Mouse (Mus musculus) c-Kit-positive CD71-positive TER-119-positive erythroid progenitor cells, embryonic 14.5 days (primary cell): ENCODE data around the gene Cdh23.

Experiments
- DNase-seq: peaks from one replicate; pipeline ENCODE4 v3.0.0-alpha.2; 2013; ENCODE audit warnings: low spot score

The Cdh23 gene

GRCm38 (mm10) chr10:60363426-60363825, 332.9 kb downstream of the Cdh23 start:
- DNase-seq: no peak

DNA sequence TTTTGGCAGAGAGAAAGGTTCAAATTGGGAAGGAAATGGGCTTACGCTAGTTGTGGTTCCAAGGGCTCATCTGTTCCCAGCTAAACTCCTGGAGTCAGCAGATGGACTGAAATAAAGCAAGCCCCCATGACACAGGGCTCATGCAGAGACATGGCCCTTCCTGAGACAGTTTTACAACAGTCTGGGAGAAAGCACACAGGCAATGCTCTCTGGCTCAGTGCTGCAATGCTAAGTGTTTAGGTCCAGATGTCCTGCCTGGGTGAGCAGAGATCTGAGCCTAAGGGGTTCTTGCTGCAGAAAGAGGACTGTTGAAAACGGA, 334.0 kb downstream of the Cdh23 start:
- DNase-seq: no peak

- no peak for DNase-seq
These were observed 334.5 kb downstream of the Cdh23 start for GRCm38 (mm10) chr10:60361615-60362309.

GRCm38 (mm10) chr10:60358776-60359175, 337.5 kb downstream of the Cdh23 start:
- no peak for DNase-seq

DNA sequence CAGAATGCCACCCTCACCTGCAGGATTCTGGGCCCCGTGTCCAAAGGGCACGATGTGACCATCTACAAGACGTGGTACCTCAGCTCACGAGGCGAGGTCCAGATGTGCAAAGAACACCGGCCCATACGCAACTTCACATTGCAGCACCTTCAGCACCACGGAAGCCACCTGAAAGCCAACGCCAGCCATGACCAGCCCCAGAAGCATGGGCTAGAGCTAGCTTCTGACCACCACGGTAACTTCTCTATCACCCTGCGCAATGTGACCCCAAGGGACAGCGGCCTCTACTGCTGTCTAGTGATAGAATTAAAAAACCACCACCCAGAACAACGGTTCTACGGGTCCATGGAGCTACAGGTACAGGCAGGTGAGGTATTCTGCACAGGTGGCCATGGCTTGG, 338.4 kb downstream of the Cdh23 start:
- no peak for DNase-seq

- no peak for DNase-seq
These were observed 338.8 kb downstream of the Cdh23 start for GRCm38 (mm10) chr10:60357441-60357840.

GRCm38 (mm10) chr10:60354881-60355677, 341.2 kb downstream of the Cdh23 start:
- no peak for DNase-seq

DNA sequence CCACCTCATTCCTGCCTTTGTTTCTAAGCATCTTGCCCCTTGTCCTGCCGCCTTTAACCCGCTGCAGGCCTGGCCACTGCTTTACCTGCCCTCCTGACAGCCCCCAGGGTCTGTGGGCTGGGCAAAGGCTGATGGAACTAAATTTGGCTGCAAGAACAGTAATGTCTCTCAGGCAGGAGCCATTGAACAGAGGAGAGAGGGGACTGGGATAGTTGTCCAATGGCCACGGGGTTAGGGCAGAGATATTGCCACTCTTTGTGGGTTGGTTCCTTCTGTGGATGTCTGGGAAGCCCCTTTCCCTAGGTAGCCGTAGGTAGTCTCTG, 342.3 kb downstream of the Cdh23 start:
- DNase-seq: no peak

GRCm38 (mm10) chr10:60353241-60354002, 342.9 kb downstream of the Cdh23 start:
- DNase-seq: no peak

DNA sequence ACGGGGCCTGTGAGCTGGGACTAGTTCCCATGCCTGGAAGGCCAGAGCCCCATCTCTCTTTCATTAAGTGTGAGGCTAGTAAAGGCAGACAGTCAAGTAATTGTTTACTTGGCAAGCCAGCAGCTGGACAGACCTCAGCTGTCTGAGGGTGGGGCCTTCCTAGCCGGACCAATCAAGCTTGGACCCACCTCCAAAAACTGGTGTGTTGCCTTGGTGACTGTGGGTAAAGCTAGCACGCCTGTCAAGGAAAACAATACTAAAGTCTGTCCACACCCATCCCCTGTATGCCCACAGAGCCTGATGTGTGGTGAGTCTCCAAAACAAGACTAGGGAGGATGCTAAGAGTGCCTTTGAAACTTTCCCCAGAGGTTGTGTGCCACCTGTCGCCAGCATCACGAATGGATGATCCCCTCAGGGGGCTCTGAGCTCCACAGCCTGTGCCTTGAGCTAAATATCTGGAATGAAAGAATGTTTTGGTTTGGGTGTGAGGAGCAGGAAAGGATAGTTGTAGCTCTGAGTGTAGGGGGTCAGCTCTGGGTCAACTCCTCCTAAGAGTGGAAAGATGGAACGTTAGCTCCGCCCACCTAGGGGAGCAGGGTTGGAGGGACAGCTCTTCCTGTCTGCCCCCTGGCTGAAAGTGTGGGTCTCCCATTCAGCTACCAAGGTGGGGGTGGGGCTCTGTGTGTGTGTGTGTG, 344.4 kb downstream of the Cdh23 start:
- no peak for DNase-seq

DNA sequence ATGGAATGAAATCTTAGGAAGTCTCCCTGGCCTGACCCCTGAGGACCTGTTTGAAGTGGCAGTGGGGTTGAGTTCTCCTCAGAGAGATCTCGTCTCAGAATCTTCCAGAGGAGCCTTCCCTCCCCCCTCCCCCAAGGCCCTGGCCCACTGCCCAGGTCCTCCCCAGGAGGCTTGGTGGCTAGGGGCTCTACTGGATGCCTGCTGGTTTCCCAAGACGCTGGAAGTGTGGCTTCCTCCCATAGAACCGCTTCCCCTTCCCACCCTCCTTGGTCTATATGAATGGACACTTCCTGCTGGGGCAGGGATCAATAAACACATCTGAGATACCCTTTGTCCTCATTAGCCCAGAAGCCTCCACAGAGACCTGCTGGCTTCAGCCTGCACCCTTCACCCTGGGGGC, 345.0 kb downstream of the Cdh23 start:
- no peak for DNase-seq

GRCm38 (mm10) chr10:60350805-60351167, 345.5 kb downstream of the Cdh23 start:
- DNase-seq: peak; percentile 83

- no peak for DNase-seq
These were observed 346.0 kb downstream of the Cdh23 start for GRCm38 (mm10) chr10:60350077-60350804.

DNA sequence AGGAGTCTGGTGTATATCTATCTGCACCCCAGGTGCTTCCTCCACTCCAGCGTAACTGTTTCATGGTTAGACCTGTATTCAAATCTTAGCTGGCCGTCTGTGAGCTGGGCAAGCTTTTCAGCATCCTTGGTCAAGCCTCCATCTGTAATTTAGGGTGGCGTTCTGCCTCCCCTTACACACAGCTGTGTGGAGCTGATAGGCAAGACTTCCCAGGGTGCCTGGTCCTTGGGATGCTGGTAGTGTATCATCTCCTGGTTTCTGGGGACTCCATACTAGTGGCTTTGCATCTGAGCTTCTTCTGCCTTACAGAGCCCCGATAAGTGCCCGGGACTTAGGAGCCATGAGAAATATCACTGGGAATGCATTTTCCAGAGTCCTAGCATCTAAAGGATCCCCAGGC, 346.6 kb downstream of the Cdh23 start:
- no peak for DNase-seq

- DNase-seq: no peak
These were observed 347.2 kb downstream of the Cdh23 start for GRCm38 (mm10) chr10:60349056-60349455.

- no peak for DNase-seq
These were observed 348.3 kb downstream of the Cdh23 start for GRCm38 (mm10) chr10:60347768-60348610.

- DNase-seq: peak; percentile 73
These were observed 349.4 kb downstream of the Cdh23 start, which contains the start of gene Vsir for GRCm38 (mm10) chr10:60346701-60347405. TSS of gene Vsir (plus strand) at chr10:60346851.

DNA sequence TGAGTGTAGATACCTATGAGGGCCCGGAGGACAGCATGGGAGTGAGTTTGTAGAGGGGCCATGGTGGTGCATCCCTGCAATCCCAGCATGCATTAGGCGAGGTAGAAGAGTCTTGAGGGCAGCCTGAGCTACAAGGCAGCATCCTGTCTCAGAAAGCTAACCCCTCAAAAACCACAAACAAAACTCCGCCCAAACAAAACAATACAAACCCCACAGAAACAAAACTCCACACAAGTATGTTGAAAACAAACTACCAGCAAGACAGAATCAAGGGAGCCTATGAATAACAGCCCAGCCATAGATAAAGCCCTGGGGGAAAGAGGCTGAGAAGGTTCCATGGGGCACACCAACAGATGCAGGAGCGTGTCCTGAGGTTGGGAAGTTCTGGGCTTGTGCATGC, 350.2 kb downstream of the Cdh23 start:
- DNase-seq: no peak

DNA sequence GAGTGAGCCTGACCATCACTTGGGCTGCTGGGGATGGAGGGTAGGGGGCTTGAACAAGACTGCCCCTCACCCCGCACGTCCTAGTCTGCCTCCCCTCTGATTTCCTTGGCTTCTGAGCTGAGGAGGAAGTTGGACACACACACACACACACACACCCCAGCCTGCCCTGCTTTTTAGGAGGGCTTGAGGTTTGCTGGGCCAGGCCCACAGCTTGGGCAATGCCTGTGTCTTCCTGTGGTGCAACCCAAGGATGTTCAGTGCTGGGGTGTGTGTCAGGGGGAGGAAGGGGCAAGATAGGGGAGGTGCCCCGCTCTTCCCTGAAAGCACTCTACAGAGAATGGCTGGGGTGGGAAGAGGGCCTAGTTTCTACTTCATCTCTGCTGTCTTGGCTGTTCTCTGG, 352.2 kb downstream of the Cdh23 start:
- DNase-seq: no peak

- DNase-seq: no peak
These were observed 354.8 kb downstream of the Cdh23 start for GRCm38 (mm10) chr10:60341528-60341927.
